Mouse (Mus musculus) forebrain, postnatal 0 days (tissue): ENCODE results near the gene Gabra2. TPM values are rescaled to one million over a fixed set of nuclear protein-coding genes. Genes with fewer than 3 reads are reported as not detected.
A peak's percentile ranks its signal among the peaks of the same experiment; 100 is the strongest.

ENCODE experiments used
- ATAC-seq: fragments of 200-750 bp; cut with Nextera tagmentation; 2 replicates; pipeline ENCODE4 v1.8.0; 2017; ENCODE audit warnings: mild to moderate bottlenecking, moderate library complexity
- DNase-seq: peaks from one replicate; pipeline ENCODE4 v3.0.0-alpha.2; 2015
- H3K27ac ChIP-seq: fragments of 300-500 bp; sonication (generic); 2 replicates; pipeline ENCODE4 v1.5.1; 2014; ENCODE audit warnings: low read depth, mild to moderate bottlenecking, antibody characterized with exemption, low read length, moderate library complexity, mixed read lengths
- H3K27me3 ChIP-seq: fragments of 300-500 bp; sonication (generic); 2 replicates; pipeline ENCODE4 v1.6.1; 2014; ENCODE audit warnings: mild to moderate bottlenecking, low read length, mixed read lengths; ENCODE audit not compliant: insufficient read depth
- H3K36me3 ChIP-seq: fragments of 300-500 bp; sonication (generic); 2 replicates; pipeline ENCODE4 v1.6.1; 2014; ENCODE audit warnings: mild to moderate bottlenecking, moderate library complexity; ENCODE audit not compliant: insufficient read depth
- H3K4me1 ChIP-seq: fragments of 300-500 bp; sonication (generic); 2 replicates; pipeline ENCODE4 v1.6.1; 2014; ENCODE audit warnings: antibody characterized with exemption; ENCODE audit not compliant: insufficient read depth
- H3K4me2 ChIP-seq: fragments of 300-500 bp; sonication (generic); 2 replicates; pipeline ENCODE4 v1.6.1; 2014; ENCODE audit warnings: low read depth, mild to moderate bottlenecking, moderate library complexity
- H3K4me3 ChIP-seq: fragments of 300-500 bp; sonication (generic); 2 replicates; pipeline ENCODE4 v1.5.1; 2014; ENCODE audit warnings: low read depth, low read length, mixed read lengths
- H3K9ac ChIP-seq: fragments of 300-500 bp; sonication (generic); 2 replicates; pipeline ENCODE4 v1.6.1; 2014; ENCODE audit warnings: mild to moderate bottlenecking
- H3K9me3 ChIP-seq: fragments of 300-500 bp; sonication (generic); 2 replicates; pipeline ENCODE4 v1.6.1; 2016; ENCODE audit warnings: low read length
- CTCF ChIP-seq: sonication (generic); IDR thresholded peaks from 2 replicates; pipeline ENCODE4 v1.5.1; 2016; ENCODE audit warnings: antibody characterized with exemption, control low read depth, low read depth
- WGBS: fragments of 180-500 bp; shearing (Covaris S2); extraction: QIAGEN DNeasy Blood & Tissue Kit; methylation state at CpG from one replicate; pipeline ENCODE4 v1.1.7; 2014; 5-methylcytosine and 5-hydroxymethylcytosine counted together
- polyA plus RNA-seq: library from polyadenylated mRNA; unstranded; fragments of >200 nt; fragmentation: Nextera tagmentation; extraction: Ambion mirVana; gene quantifications from 2 replicates; pipeline ENCODE4 v1.2.1, GENCODE M21; 2015
- total RNA-seq: library from RNA; depleted of rRNA; stranded (reverse); fragments of >200 nt; gene quantifications from 2 replicates; pipeline ENCODE4 v1.2.3, GENCODE M21; 2014

Gene Gabra2
- total and polyA plus RNA-seq, 2 experiments from 2014 or later = 46.0 to 97.5 TPM

DNA sequence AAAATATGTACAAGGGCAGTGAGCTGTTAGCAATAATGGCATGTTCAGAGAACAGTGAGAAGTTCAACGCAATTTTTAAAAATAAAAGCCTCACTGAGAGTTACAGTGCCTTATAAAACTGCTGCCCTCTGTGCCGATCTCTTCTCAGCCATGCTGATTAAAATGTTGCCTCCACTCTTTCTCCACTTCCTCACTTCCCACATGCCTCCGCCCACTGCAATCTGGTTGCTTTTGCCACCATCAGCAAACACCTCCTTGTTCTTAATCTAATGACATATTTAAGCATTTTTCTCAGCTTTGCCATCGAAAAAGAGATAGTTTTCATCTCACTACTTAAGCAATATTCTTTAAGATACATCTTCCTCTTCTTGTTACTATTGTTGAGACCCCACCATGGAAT lies 69.7 kb downstream of the Gabra2 start:
- DNase-seq (no peak), ATAC-seq (no peak)
- WGBS = 85% methylated on average over 4 of the region's 4 CpGs
- Histone ChIP-seq H3K4me3 (no peak overlapping the region), H3K9ac (no peak overlapping the region), H3K4me1 (no peaks in the 10 kb centered on the region), H3K27me3 (no peaks in the 10 kb centered on the region), H3K36me3 (no peaks in the 10 kb centered on the region), H3K27ac (no peak overlapping the region), H3K9me3 (no peaks in the 10 kb centered on the region), H3K4me2 (no peak overlapping the region)
- no peak for TF ChIP-seq CTCF

DNA sequence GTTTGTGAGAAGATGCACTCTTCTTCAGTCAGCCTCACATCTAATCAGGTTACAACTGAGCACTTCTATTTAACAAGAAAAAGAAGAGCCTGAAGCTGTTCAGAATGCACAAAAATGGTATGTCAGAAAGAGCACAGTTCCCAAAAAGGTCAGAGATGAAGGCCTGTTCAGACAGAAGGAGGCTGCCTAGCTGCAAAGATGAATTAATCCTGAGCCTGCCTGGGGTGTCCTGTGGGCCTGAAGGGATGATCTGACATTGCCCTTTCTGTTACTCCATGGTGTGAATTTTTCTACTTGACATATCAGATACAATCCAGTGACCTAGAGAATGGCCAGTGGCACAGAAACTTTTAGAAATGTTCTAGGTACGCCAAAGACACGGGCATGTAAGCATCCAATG lies 83.9 kb downstream of the Gabra2 start:
- 0 out of 2 replicates have a peak, but pooled peaks cover 5% of the 10 kb centered on the region for H3K4me1 ChIP-seq
- H3K36me3 ChIP-seq = no peaks in the 10 kb centered on the region
- TF ChIP-seq CTCF = no peak
- H3K27me3 ChIP-seq = no peaks in the 10 kb centered on the region
- no peak overlapping the region for H3K9ac ChIP-seq
- WGBS = 63% methylated on average over 2 of the region's 2 CpGs
- H3K27ac ChIP-seq = peak overlapping the region; percentile 62
- ATAC-seq = no peak; the same call in 1 of the 2 replicates
- no peaks in the 10 kb centered on the region for H3K9me3 ChIP-seq
- no peak for DNase-seq
- no peak overlapping the region for H3K4me3 ChIP-seq
- H3K4me2 ChIP-seq = no peak overlapping the region

DNA sequence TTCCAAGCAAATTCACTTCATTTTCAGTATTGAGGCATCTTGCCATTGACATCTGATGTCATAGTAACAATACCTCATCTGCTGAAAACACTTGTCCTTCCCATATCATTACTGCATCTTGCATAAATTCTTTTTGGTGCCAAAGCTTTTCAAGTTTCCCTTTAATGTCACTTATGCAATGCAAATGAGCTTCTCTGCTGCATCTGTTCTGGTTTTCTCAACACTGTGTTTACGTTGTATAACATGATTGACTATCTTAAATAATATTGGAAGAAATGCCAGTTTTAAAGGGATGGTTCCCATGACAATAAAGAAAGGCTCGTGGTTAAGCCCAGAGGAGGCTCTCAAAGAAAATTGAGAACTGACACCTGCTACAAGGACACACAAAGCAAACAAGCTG lies 84.4 kb downstream of the Gabra2 start:
- no peaks in the 10 kb centered on the region for H3K36me3 ChIP-seq
- H3K4me3 ChIP-seq = no peak overlapping the region
- WGBS = 10% methylated on average over 2 of the region's 2 CpGs
- peak; percentile 65 for DNase-seq
- ATAC-seq = peak; percentile 91
- H3K27ac ChIP-seq = peak overlapping the region; percentile 62
- no peak overlapping the region for H3K9ac ChIP-seq
- no peak for TF ChIP-seq CTCF
- no peaks in the 10 kb centered on the region for H3K27me3 ChIP-seq
- no peak overlapping the region for H3K4me2 ChIP-seq
- 0 out of 2 replicates have a peak, but pooled peaks cover 5% of the 10 kb centered on the region for H3K4me1 ChIP-seq
- no peaks in the 10 kb centered on the region for H3K9me3 ChIP-seq

DNA sequence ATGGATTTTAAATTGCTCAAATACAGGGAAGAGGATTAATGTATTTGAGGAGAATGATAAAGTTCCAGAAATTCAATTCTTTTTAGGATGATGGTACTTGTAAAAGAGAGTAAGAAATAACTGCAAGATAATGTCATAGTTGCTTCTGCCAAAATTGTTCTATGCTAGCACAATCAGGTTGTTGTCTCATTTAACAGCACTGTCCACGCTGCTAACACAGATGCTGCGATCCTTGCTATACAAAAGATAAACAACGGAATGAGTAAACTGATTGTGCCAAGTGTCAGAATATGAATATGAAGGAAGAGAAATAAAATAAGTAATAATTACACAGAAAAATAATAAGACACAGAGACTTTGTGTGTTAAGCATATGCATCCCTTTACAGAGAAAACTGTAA lies 84.9 kb downstream of the Gabra2 start:
- Histone ChIP-seq H3K27ac (no peak overlapping the region), H3K4me3 (no peak overlapping the region), H3K9ac (no peak overlapping the region), H3K36me3 (no peaks in the 10 kb centered on the region), H3K4me1 (0 out of 2 replicates have a peak, but pooled peaks cover 5% of the 10 kb centered on the region), H3K9me3 (no peaks in the 10 kb centered on the region), H3K4me2 (no peak overlapping the region), H3K27me3 (no peaks in the 10 kb centered on the region)
- no peak for TF ChIP-seq CTCF
- DNase-seq = no peak
- ATAC-seq = peak; percentile 40
- 24% methylated on average over 3 of the region's 3 CpGs for WGBS

DNA sequence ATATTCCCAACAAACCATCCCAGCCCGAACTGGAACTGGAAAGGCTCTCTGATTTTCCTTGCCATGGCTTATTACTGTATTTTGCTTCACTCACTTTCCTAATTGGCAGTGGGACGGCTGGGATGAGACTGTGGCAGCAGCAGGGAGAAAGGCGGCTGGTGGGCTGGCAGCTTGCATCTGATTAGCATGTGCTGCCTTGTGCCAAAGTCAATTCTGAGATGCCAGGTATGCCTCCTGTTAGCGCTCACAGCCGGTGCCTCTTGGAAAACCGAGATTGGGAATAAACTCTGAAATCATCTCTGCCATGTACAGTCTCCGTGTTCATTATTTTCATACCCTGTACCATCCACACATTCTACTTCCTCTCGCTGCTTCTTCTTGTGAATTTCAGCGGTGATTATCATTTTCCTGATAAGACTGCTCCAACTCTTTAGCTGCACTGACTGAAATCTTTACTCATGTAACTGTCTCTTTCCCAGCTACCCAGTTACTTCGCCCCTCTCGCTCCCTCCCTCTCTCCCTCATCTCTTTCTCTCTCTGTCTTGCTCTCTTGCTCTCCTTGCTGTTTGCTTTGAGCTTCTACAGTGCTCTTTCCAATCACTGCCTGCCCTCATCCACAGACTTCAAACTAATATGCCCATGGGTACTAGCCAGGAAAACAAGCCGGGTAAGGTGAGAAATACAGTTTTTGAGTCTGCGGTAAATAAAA lies 99.9 kb downstream of the Gabra2 start:
- peak; percentile 89 for DNase-seq
- no peak for TF ChIP-seq CTCF
- no peak overlapping the region for H3K4me3 ChIP-seq
- no peaks in the 10 kb centered on the region for H3K27me3 ChIP-seq
- peaks cover 2% of the 10 kb centered on the region; the same call in 1 of the 2 replicates for H3K4me1 ChIP-seq
- no peaks in the 10 kb centered on the region for H3K36me3 ChIP-seq
- H3K9ac ChIP-seq = no peak overlapping the region
- 43% methylated on average over 13 of the region's 13 CpGs for WGBS
- no peaks in the 10 kb centered on the region for H3K9me3 ChIP-seq
- ATAC-seq = peak; percentile 96
- H3K4me2 ChIP-seq = 0 out of 2 replicates have a peak overlapping the region, but pooled peaks have one; percentile 5
- peak overlapping the region; percentile 69 for H3K27ac ChIP-seq

DNA sequence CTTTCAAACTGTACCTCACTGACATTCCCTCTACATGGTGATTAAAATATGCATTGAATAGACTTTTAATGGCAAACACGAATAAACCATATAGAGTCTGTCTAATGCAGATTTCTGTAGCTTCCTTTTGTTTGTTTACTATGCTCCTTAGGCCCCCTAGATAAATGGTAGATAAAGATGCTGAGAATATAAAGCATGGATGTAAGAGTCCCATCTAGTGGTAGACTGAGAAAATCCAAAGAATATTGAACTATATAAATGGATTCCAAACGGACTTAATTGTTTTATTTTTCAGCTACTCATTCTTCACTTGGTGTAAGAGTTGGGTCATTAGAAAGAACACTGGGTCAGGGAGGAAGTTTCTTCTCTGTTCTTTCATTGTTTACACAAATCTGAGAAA lies 102.4 kb downstream of the Gabra2 start:
- no peaks in the 10 kb centered on the region for H3K9me3 ChIP-seq
- ATAC-seq (no peak), DNase-seq (no peak)
- no peaks in the 10 kb centered on the region for H3K36me3 ChIP-seq
- H3K27ac ChIP-seq = no peak overlapping the region
- no peak overlapping the region for H3K4me2 ChIP-seq
- no peak overlapping the region for H3K4me3 ChIP-seq
- H3K4me1 ChIP-seq = peaks cover 2% of the 10 kb centered on the region; the same call in 1 of the 2 replicates
- no peak overlapping the region for H3K9ac ChIP-seq
- 41% methylated on average over 2 of the region's 2 CpGs for WGBS
- H3K27me3 ChIP-seq = no peaks in the 10 kb centered on the region
- peak; percentile 52 for TF ChIP-seq CTCF

DNA sequence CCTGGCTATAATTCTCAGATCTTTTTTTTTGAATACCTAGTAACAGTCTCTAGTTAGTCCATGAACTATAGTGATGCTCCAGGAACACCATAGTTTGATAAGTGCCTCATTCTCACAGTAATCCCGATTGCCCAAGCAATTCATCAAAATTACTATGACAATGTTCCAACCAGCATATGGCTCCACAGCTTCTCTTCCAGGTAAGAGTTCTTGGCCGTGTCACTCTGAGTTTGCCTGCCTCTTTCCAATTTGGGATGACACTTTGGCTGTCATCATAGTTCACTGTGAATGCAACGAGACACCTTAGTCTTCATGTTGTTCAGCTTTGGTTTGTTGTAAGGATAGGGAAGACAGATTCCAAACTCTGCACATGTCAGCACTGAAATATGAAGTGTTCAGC lies 104.8 kb downstream of the Gabra2 start:
- no peaks in the 10 kb centered on the region for H3K9me3 ChIP-seq
- H3K4me3 ChIP-seq = no peak overlapping the region
- H3K27ac ChIP-seq = no peak overlapping the region
- no peaks in the 10 kb centered on the region for H3K27me3 ChIP-seq
- DNase-seq (no peak), ATAC-seq (no peak)
- no peak overlapping the region for H3K9ac ChIP-seq
- WGBS = 65% methylated on average over 3 of the region's 3 CpGs
- H3K36me3 ChIP-seq = no peaks in the 10 kb centered on the region
- no peak for TF ChIP-seq CTCF
- no peaks in the 10 kb centered on the region for H3K4me1 ChIP-seq
- no peak overlapping the region for H3K4me2 ChIP-seq
